Mouse (Mus musculus) limb, embryonic 13.5 days (tissue): ENCODE measurements around the gene Rap1b. TPM values are rescaled to one million over a fixed set of nuclear protein-coding genes. Genes with fewer than 3 reads are reported as not detected.

Source experiments
- ATAC-seq: fragments of 200-750 bp; cut with Nextera tagmentation; 2 replicates; pipeline ENCODE4 v1.8.0; 2017; ENCODE audit warnings: low read depth, moderate number of reproducible peaks, moderate TSS enrichment; ENCODE audit not compliant: low FRiP score
- H3K27ac ChIP-seq: fragments of 300-500 bp; sonication (generic); 2 replicates; pipeline ENCODE4 v1.5.1; 2015; ENCODE audit warnings: inconsistent platforms, mild to moderate bottlenecking, moderate library complexity
- H3K27me3 ChIP-seq: fragments of 300-500 bp; sonication (generic); 2 replicates; pipeline ENCODE4 v1.6.1; 2015; ENCODE audit warnings: mild to moderate bottlenecking, inconsistent platforms
- H3K36me3 ChIP-seq: fragments of 300-500 bp; sonication (generic); 2 replicates; pipeline ENCODE4 v1.6.1; 2015; ENCODE audit warnings: inconsistent platforms, mild to moderate bottlenecking, moderate library complexity
- H3K4me1 ChIP-seq: fragments of 300-500 bp; sonication (generic); 2 replicates; pipeline ENCODE4 v1.6.1; 2015; ENCODE audit warnings: inconsistent platforms
- H3K4me2 ChIP-seq: fragments of 300-500 bp; sonication (generic); replicated peaks from 2 replicates; pipeline ENCODE4 v1.6.1; 2015; ENCODE audit warnings: inconsistent platforms, mild to moderate bottlenecking, moderate library complexity
- H3K4me3 ChIP-seq: fragments of 300-500 bp; sonication (generic); 2 replicates; pipeline ENCODE4 v1.5.1; 2015; ENCODE audit warnings: moderate library complexity, mild to moderate bottlenecking, inconsistent platforms
- H3K9ac ChIP-seq: fragments of 300-500 bp; sonication (generic); 2 replicates; pipeline ENCODE4 v1.6.1; 2015; ENCODE audit warnings: mild to moderate bottlenecking, inconsistent platforms
- H3K9me3 ChIP-seq: fragments of 300-500 bp; sonication (generic); 2 replicates; pipeline ENCODE4 v1.6.1; 2016; ENCODE audit warnings: inconsistent platforms
- WGBS: fragments of 180-500 bp; shearing (Covaris S2); methylation state at CpG from one replicate; pipeline ENCODE4 v1.1.7; 2015; 5-methylcytosine and 5-hydroxymethylcytosine counted together
- polyA plus RNA-seq: library from polyadenylated mRNA; unstranded; fragments of >200 nt; fragmentation: Nextera tagmentation; extraction: Ambion mirVana; gene quantifications from 2 replicates; pipeline ENCODE4 v1.2.1, GENCODE M21; 2015

Rap1b gene
- polyA plus RNA-seq, 1 experiment from 2014 or later = 173 TPM

DNA sequence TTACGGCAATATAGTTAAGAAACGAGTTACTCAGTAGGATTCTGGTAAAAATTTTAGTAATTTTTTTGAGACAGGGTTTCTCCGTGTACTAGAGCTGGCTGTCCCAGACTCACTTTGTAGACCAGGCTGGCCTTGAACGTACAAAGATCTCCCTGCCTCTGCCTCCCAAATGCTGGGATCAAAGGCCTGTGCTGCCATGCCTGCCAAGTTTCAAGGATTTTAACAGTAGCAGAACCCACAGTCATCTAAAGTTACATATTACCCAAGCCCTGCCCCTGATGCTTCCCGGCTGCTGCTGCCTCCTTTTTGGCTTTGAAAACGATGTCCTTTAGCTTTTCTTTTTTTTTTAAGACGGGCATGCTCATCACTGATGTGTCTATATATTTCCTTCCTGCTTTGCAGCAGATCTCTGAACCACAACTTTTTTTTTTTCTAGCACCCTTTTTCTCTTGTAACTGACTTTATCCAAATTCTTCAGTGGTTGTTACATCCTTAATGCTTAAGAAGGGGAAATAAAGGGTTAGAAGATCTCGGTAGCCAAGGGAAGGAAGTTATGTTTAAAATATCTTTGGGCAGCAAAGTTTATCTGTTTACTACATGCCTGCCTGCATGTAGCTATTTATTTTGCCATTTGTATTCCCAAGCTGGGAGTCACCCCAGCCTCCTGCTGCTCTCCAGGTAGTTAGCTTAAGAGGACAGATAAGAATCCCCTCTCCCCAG, 10.3 kb upstream of the Rap1b start:
- 75% methylated on average over 8 of the region's 8 CpGs for WGBS

DNA sequence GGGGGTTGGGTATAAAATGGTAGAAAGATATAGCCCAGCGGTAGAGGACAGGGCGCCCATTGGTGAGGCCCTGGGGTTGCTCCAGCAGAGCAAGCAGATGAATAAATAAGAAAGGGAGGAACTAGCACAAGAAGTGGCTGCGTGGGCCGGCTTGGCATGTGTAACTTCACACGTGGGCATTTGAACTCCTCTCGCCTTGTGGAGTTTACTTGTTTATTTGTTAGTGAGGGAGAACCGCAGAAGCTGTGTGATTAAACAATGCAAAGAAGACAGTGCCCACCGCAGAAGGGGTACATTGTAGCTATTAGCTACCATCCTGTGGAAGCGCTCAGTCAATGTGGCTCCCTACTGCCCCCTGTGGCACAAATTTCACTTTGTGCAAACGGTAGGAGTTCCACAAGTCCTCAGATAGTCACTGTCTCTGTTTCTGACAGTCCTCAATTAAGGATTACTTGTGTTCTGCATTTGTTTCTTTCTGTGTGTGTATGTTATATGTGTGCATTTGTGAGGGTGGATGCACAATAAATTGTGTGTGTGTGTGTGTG, 6.9 kb upstream of the Rap1b start:
- Histone ChIP-seq H3K27ac (no peak overlapping the region), H3K27me3 (no peaks in the 10 kb centered on the region), H3K9ac (no peak overlapping the region), H3K4me3 (no peak overlapping the region), H3K4me2 (no peak overlapping the region), H3K9me3 (no peaks in the 10 kb centered on the region), H3K4me1 (peaks cover 7% of the 10 kb centered on the region), H3K36me3 (no peaks in the 10 kb centered on the region)
- ATAC-seq = no peak
- WGBS = 87% methylated on average over 10 of the region's 10 CpGs

More for the DNA sequence above, 10.3 kb upstream of the Rap1b start:
- Histone ChIP-seq H3K27me3 (no peaks in the 10 kb centered on the region), H3K4me2 (no peak overlapping the region), H3K27ac (no peak overlapping the region), H3K9me3 (no peaks in the 10 kb centered on the region), H3K9ac (no peak overlapping the region), H3K4me3 (no peak overlapping the region), H3K4me1 (peaks cover 7% of the 10 kb centered on the region), H3K36me3 (no peaks in the 10 kb centered on the region)
- no peak for ATAC-seq

DNA sequence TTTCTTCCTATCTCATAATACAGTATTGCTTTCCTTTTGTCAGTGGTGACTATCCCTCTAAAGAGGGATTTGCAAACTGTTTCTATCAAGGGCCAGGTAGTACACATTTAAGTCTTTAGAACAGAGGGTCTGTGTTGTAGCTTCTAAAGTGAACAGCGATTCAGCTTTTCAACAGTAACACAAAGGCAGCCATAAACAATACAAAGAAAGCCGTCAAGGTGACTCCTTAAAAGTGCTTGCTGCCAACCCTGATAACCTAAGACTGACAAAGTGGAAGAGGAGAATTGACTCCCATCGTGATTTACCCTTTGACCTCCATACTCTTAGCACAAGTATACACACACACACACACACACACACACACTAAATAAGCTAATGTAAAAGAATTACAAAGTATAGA, 3.1 kb upstream of the Rap1b start:
- Histone ChIP-seq H3K36me3 (no peaks in the 10 kb centered on the region), H3K9me3 (no peaks in the 10 kb centered on the region)
- 65% methylated on average over 3 of the region's 3 CpGs for WGBS

DNA sequence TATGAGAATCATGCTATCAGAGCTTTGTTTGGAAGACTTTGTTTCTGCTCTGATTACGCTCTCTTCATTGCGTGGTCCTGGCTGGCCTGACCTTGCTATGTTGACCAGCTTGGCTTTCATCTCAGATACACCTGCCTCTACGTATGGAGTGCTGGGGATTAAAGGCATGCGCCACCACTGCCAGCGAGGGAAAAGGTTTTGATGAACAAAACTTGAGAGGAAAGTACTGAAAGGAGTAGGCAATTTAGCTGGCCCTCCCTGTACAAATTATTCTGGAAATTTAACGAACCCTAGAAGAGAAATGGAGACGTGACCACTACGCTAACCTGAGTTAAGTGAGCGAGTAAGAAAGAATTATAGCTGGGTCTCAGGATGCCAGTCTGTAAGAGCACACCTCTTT, 961 bp upstream of the Rap1b start:
- WGBS = 33% methylated on average over 9 of the region's 9 CpGs
- peaks cover 24% of the 10 kb centered on the region for H3K4me1 ChIP-seq

More for the DNA sequence above, 3.1 kb upstream of the Rap1b start:
- Histone ChIP-seq H3K27me3 (no peaks in the 10 kb centered on the region), H3K27ac (no peak overlapping the region), H3K4me2 (no peak overlapping the region), H3K9ac (no peak overlapping the region), H3K4me3 (no peak overlapping the region), H3K4me1 (peaks cover 21% of the 10 kb centered on the region)
- no peak for ATAC-seq

DNA sequence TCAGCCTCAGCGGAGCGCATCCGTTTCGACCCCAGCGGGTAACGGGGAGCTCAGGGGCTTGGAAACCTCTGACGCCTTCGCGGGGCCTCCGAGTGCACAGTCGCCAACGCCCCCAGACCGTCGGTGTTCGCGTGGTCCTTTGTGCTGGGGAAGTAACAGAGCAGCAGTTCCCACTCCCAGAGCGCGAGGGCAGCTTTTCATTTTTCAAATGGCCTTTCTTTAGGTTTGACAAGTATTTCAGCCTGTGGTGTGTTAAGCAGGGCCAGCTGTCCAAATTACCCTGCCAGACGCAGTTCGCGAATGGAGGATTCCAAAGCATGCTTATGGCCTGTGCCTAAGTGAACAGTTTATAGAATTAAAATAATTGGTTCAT, 411 bp upstream of the Rap1b start:
- Histone ChIP-seq H3K36me3 (no peaks in the 10 kb centered on the region), H3K4me1 (peaks cover 23% of the 10 kb centered on the region), H3K4me3 (peak overlapping the region; percentile 90), H3K27ac (peak overlapping the region; percentile 98), H3K9ac (peak overlapping the region; percentile 96), H3K4me2 (peak overlapping the region; percentile 65), H3K27me3 (no peaks in the 10 kb centered on the region), H3K9me3 (no peaks in the 10 kb centered on the region)
- WGBS = under 1% methylated on average over 21 of the region's 21 CpGs
- peak; percentile 92 for ATAC-seq

More for the DNA sequence above, 961 bp upstream of the Rap1b start:
- H3K4me3 ChIP-seq = peak overlapping the region; percentile 90
- ATAC-seq = no peak
- H3K36me3 ChIP-seq = no peaks in the 10 kb centered on the region
- peak overlapping the region; percentile 96; the same call in 1 of the 2 replicates for H3K9ac ChIP-seq
- H3K27ac ChIP-seq = peak overlapping the region; percentile 98
- H3K9me3 ChIP-seq = no peaks in the 10 kb centered on the region
- no peaks in the 10 kb centered on the region for H3K27me3 ChIP-seq
- peak overlapping the region; percentile 65 for H3K4me2 ChIP-seq

DNA sequence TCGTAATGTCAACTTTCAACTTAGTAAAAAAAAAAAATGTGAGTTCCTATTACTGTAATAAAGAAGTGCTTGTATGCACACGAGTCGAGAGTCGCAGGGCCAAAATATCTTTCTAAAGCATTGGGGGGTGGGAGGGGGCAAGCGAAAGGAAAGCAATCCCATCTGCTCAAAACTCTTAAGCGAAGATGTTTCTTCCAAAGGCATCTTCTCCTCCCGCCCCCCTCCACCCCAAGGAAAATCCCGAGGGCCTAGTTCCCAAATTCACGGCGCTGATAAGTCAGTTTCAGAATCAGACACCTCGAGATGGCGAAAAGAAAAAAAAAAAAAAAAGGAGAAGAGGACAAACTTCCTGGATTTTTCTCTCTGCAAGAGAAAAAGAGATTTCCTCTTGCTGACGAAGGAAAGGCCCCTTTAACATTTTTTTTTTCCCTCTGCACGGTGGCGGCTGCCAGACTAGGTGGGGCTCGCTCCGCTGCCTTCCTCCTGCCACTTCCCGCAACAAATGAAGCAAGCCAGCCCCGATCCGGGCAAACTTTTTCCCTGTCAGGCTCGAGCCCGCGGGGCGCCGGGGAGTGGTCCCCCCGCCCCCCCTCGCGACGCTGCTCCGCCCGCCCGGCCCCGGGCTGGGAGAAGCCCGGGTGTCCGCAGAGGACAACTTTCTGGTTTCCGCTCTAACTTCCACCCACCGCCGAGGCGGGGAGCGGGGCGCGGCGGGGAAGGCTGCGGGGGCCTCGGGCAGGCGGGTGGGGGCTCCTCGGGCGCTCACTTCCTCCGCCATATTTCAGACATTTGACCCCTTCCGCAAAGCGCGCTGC, 846 bp downstream of the Rap1b start:
- ATAC-seq = peak; percentile 11
- under 1% methylated on average over 48 of the region's 52 CpGs for WGBS
- H3K36me3 ChIP-seq = no peaks in the 10 kb centered on the region
- H3K4me2 ChIP-seq = peak overlapping the region; percentile 70
- H3K27ac ChIP-seq = peak overlapping the region; percentile 98
- no peaks in the 10 kb centered on the region for H3K27me3 ChIP-seq
- peak overlapping the region; percentile 96 for H3K9ac ChIP-seq
- H3K9me3 ChIP-seq = no peaks in the 10 kb centered on the region
- H3K4me1 ChIP-seq = peaks cover 23% of the 10 kb centered on the region
- peak overlapping the region; percentile 90 for H3K4me3 ChIP-seq

DNA sequence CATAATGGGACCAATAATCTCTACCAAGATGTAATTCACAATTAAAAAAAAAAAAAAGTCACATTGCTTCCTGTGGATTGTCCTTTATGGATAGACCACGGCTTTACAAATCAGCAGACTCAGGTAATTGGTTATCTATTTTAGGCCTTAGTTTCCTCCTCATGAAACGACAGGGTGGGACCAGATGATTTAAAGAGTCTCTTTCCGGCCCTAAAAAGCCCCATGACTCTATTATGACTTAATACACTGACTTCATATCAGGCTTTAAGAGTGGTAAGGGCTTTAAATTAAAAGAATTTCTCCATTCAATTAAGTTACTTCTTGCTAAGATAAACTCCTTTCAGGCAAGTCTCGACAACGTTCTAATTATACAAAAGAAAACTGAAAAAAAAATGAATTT, 1.6 kb downstream of the Rap1b start:
- no peak for ATAC-seq
- 26% methylated on average over 5 of the region's 5 CpGs for WGBS
- no peak overlapping the region for H3K27ac ChIP-seq
- peak overlapping the region; percentile 70 for H3K4me2 ChIP-seq
- H3K9me3 ChIP-seq = no peaks in the 10 kb centered on the region
- no peaks in the 10 kb centered on the region for H3K36me3 ChIP-seq
- H3K9ac ChIP-seq = peak overlapping the region; percentile 96
- H3K4me1 ChIP-seq = peaks cover 23% of the 10 kb centered on the region
- peak overlapping the region; percentile 90 for H3K4me3 ChIP-seq
- H3K27me3 ChIP-seq = no peaks in the 10 kb centered on the region

DNA sequence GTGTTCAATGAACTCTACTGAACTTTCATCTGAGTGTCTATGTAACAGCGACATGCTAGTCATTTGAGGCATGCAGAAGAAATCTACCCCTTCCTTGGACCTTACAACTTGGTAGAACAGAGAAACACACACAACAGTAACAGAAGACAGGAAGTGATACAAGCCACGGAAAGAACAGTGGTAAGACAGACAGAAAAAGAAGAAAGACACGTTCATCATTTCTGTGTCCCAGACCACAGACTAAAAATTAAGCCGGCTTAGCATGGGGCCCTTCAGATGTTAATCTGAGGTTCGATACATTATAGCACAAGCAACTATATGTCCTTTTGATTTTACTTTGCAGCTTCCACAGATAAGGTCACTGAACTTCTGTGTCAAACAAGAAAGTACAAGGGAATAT, 2.1 kb downstream of the Rap1b start:
- H3K4me1 ChIP-seq = peaks cover 23% of the 10 kb centered on the region
- H3K9me3 ChIP-seq = no peaks in the 10 kb centered on the region
- 0 out of 2 replicates have a peak overlapping the region, but pooled peaks have one; percentile 96 for H3K9ac ChIP-seq
- peak overlapping the region; percentile 90; the same call in 1 of the 2 replicates for H3K4me3 ChIP-seq
- no peak overlapping the region for H3K27ac ChIP-seq
- H3K27me3 ChIP-seq = no peaks in the 10 kb centered on the region
- 75% methylated on average over 5 of the region's 5 CpGs for WGBS
- peak overlapping the region; percentile 70 for H3K4me2 ChIP-seq
- no peaks in the 10 kb centered on the region for H3K36me3 ChIP-seq
- ATAC-seq = no peak

DNA sequence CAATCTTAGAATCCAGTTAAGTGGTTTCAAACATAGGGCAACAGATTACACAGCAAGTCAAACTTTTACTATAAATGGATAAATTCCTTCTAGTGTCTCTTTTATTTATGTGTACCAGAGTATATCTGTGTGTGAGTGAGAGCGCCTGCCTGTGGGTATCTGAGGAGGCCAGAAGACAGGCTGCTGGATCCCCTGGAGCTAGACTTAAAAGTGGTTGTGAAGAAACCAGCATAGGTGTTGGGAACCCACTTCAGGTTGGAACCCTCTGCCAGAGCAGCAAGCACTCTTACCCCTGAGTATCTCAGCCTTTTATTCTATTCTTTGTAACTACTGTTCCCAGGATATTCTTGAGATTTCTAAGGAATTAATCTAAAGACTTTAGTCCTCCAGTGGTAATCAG, 4.1 kb downstream of the Rap1b start:
- WGBS = 85% methylated on average over 1 of the region's 1 CpGs
- Histone ChIP-seq H3K4me1 (peaks cover 17% of the 10 kb centered on the region), H3K4me3 (no peak overlapping the region), H3K9ac (no peak overlapping the region), H3K27ac (no peak overlapping the region), H3K9me3 (no peaks in the 10 kb centered on the region), H3K36me3 (no peaks in the 10 kb centered on the region), H3K4me2 (no peak overlapping the region), H3K27me3 (no peaks in the 10 kb centered on the region)
- no peak for ATAC-seq

DNA sequence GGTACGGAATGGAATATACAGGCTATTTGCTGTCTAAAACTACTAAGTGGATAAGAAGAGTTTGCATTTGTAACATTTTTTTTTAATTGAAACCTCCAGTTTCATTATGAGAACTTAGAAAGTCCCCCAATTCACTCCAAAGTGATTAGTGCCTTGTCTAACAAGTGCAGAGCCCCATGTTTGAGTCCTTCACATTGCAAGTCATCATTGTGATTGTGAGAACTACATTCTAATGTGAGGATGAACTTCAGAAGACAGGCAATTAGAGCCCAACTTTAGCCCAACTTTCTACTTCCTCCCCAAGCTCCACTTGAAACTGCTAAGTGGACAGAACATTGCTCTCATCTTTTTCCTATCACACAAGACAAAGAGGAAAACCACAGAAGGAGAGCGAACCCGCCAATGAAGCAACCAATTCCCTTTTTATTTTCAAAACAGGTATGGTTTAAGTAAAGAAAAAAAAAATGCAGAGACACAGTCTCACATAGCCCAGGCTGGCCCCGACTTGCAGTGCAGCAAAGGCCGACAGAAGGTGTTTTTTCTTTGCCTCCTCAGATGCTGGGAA, 5.3 kb downstream of the Rap1b start:
- Histone ChIP-seq H3K4me2 (no peak overlapping the region), H3K9me3 (no peaks in the 10 kb centered on the region), H3K36me3 (no peaks in the 10 kb centered on the region), H3K27me3 (no peaks in the 10 kb centered on the region), H3K9ac (no peak overlapping the region), H3K4me1 (peaks cover 25% of the 10 kb centered on the region), H3K27ac (no peak overlapping the region), H3K4me3 (no peak overlapping the region)
- WGBS = 91% methylated on average over 5 of the region's 5 CpGs
- no peak for ATAC-seq

DNA sequence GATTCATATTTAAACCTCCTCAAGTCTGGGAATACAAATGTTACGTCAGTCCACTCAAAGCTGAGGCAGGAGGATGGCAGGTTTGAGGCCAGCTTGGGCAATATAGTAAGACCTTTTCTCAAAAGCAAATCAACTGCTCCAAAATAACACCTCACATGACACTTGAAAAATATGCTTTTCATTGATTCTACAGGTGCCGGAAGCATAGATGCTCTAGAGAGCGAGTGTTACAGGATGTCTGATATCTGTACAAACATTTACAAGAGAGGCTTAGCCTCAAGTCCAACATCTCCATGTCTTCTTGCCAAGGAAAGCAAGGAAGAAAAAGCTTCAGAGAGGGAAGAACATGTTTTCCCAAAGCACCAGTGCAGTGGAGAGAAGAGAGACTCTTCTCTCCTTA, 6.1 kb downstream of the Rap1b start:
- WGBS = 92% methylated on average over 3 of the region's 3 CpGs
- Histone ChIP-seq H3K4me3 (no peak overlapping the region), H3K4me1 (peaks cover 28% of the 10 kb centered on the region), H3K4me2 (no peak overlapping the region), H3K36me3 (no peaks in the 10 kb centered on the region), H3K27me3 (no peaks in the 10 kb centered on the region), H3K9ac (no peak overlapping the region), H3K27ac (no peak overlapping the region), H3K9me3 (no peaks in the 10 kb centered on the region)
- ATAC-seq = no peak

DNA sequence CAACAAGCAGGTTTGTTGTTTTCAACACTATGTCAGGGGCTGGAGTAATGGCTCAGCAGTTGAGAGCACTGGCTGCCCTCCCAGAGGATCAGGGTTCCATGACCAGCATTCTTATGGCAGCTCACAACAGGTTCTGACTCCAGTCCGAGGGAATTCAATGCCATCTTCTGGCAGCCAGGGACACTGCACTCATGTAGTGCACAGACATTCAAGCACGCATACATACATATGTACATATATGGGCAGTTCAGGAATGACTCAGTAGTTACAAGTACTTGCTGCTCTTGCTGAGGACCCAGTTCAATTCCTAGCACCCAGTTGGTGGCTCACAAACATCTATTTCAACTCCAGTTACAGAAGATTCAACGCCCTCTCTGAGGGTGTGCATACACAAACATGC, 6.9 kb downstream of the Rap1b start:
- no peaks in the 10 kb centered on the region for H3K36me3 ChIP-seq
- H3K4me1 ChIP-seq = peaks cover 23% of the 10 kb centered on the region
- WGBS = 88% methylated on average over 3 of the region's 3 CpGs
- ATAC-seq = no peak
- no peaks in the 10 kb centered on the region for H3K27me3 ChIP-seq
- H3K27ac ChIP-seq = no peak overlapping the region
- no peak overlapping the region for H3K4me3 ChIP-seq
- H3K9ac ChIP-seq = no peak overlapping the region
- no peak overlapping the region for H3K4me2 ChIP-seq
- no peaks in the 10 kb centered on the region for H3K9me3 ChIP-seq
